Mouse (Mus musculus) erythroblast, embryonic 14.5 days (primary cell): ENCODE data around the gene Hpcal4. TPM values are rescaled to one million over a fixed set of nuclear protein-coding genes. Genes with fewer than 3 reads are reported as not detected.

Source experiments
- H3K27me3 ChIP-seq: 2 replicates; pipeline ENCODE4 v1.6.1; 2012; ENCODE audit warnings: inconsistent platforms; ENCODE audit not compliant: control insufficient read depth
- H3K36me3 ChIP-seq: 2 replicates; pipeline ENCODE4 v1.6.1; 2012; ENCODE audit warnings: mild to moderate bottlenecking, inconsistent platforms; ENCODE audit not compliant: control insufficient read depth
- H3K4me1 ChIP-seq: 2 replicates; pipeline ENCODE4 v1.6.1; 2012; ENCODE audit warnings: inconsistent platforms; ENCODE audit not compliant: control insufficient read depth
- H3K4me3 ChIP-seq: replicated peaks from 2 replicates; pipeline ENCODE3; 2012; ENCODE audit warnings: moderate library complexity, mild to moderate bottlenecking, inconsistent platforms
- H3K9me3 ChIP-seq: 2 replicates; pipeline ENCODE4 v1.6.1; 2012; ENCODE audit warnings: low read length, inconsistent platforms, mixed read lengths; ENCODE audit not compliant: control insufficient read depth
- GATA1 ChIP-seq: IDR thresholded peaks from 2 replicates; pipeline ENCODE4 v1.6.1; 2012; ENCODE audit warnings: low read length, inconsistent platforms, mixed read lengths
- TAL1 ChIP-seq: IDR thresholded peaks from 3 replicates; pipeline ENCODE4 v1.6.1; 2012; ENCODE audit warnings: low read length, inconsistent platforms, mixed read lengths
- polyA plus RNA-seq: library from polyadenylated mRNA; stranded (reverse); fragments of >175 nt; gene quantifications from 2 replicates; pipeline ENCODE4 v1.2.3, GENCODE M21; 2012

The Hpcal4 gene
- polyA plus RNA-seq, 1 experiment = not detected

DNA sequence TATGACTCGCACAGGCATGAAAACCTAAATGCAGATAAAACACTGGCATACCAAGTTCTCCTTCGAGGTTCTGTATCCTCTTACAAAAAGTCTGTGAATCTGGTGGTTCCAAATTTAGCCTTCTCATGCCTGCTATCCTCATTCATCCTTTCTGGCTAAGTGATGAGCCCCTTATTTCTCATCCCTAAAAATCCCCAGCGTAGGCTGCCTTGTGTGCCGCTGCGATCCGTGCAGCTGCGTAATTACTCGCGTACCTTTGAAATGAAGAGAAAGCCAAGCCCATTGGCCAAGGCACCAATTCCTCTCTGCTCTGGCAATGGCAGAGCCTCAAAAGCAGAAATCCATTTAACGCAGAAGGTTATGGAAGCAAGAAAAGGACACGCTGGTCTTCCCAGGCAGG lies 10.8 kb downstream of the Hpcal4 start:
- Histone ChIP-seq H3K4me1 (no peaks in the 10 kb centered on the region), H3K27me3 (peaks cover 41% of the 10 kb centered on the region), H3K36me3 (no peaks in the 10 kb centered on the region), H3K4me3 (no peak overlapping the region), H3K9me3 (no peaks in the 10 kb centered on the region)
- TF ChIP-seq TAL1 (no peak), GATA1 (no peak)

DNA sequence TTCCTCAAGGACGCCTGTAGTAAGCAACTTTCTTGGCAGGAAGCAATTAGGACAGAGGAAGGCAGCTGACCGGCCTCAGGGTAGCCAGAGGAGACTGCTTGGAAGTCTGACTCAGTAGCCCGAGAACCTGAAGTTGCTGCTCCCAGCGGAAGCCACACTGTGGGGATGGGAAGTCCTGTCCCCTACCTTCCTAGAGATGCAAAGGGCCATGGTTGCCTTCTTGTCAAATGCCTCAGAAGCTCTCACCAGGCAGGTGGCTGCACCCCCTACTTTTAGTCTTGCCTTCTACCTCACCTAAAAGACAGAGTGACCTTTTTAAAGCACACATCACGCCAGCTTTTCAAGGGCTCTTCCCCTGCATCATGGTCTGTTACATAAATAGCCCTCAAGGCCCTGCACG lies 13.7 kb downstream of the Hpcal4 start:
- Histone ChIP-seq H3K4me1 (no peaks in the 10 kb centered on the region), H3K27me3 (peaks cover 65% of the 10 kb centered on the region), H3K36me3 (no peaks in the 10 kb centered on the region), H3K4me3 (no peak overlapping the region), H3K9me3 (no peaks in the 10 kb centered on the region)
- TF ChIP-seq TAL1 (no peak), GATA1 (no peak)

DNA sequence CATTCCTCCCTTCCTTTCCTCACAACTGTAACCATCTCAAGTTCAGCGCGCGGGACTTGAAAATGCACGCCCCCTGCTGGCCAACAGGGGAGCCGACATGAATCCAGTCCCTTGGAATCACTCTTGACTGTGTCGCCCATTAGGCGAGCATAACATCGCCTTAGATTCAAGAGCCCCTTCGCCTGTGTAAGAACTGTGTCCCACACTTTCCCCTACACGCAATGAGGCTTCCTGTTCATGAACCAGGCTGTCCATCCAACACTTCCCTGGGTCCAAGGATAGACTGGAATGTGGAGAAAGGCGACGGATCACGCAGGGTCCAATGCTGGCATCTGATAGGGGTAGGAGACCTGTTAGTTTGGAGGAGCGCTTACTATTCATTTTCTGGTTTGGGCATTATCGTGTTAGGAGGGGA lies 17.8 kb downstream of the Hpcal4 start:
- H3K36me3 ChIP-seq = no peaks in the 10 kb centered on the region
- no peaks in the 10 kb centered on the region for H3K4me1 ChIP-seq
- peaks cover 72% of the 10 kb centered on the region for H3K27me3 ChIP-seq
- no peak overlapping the region for H3K4me3 ChIP-seq
- TF ChIP-seq TAL1 (no peak), GATA1 (no peak)
- no peaks in the 10 kb centered on the region; the same call in 1 of the 2 replicates for H3K9me3 ChIP-seq

DNA sequence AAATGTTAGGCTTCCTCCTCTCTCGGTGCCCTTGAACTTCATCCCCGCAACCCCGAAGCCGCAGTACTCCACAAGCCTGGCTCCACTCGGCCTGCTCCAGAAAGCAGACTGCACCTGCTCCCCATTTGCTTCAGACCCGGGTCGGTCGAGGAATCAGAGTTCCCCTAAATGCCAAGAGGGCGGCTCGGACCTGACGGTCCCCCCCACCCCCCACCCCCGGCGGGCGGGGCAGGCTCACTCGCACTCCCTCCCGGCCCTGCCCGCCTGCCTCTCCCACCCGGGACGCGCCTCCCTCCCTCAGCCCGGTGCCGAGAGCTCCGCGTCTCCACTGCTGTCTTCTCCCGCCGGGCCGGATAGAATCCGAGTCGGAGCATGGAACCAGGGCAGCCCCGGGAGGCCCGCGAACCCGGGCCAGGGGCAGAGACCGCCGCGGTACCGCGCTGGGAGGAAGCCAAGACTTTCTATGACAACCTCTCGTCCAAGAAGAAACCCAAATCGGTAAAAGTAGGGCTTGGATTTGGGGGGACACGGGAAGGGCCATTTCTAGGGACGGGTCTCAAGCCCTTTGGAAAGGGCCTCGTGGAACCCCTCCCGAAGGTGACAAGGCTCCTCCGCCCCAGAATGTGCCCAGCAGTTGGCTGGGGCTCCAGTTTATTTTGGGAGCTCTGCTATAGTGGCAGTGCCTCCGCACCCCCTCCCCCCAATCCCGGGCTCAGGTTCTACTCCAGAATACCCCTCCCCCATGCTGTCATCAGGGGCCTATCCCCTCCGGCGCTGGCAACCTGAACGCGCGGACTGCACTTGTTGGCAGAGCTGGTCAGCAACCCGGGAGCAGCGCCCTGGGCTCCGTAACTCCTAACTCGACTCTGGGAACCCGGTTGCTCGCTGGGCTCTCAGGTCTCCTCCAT lies 18.4 kb downstream of the Hpcal4 start, which contains the start of gene Nt5c1a:
Nt5c1a (plus strand) TSS at position 319 of the 908 bp plus-strand sequence.
- peaks cover 66% of the 10 kb centered on the region for H3K27me3 ChIP-seq

DNA sequence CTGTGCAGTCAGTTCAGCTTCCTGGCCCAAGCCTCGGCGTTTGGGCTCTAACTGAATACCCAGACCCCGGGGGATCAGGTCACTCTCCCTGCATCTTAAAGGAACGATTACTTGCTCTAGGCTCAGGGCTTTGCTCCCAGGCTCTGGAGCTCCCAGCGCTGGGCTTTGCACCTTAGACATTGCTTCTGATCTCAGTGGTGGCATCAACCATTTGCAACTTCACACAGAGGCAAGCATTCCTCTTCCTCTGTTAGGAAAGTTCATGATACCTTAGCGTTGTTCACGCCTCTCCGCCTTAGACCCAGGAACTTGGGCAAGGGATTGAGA lies 19.0 kb downstream of the Hpcal4 start:
- no peaks in the 10 kb centered on the region for H3K4me1 ChIP-seq
- H3K4me3 ChIP-seq = no peak overlapping the region
- peaks cover 62% of the 10 kb centered on the region for H3K27me3 ChIP-seq
- no peaks in the 10 kb centered on the region for H3K36me3 ChIP-seq
- no peaks in the 10 kb centered on the region; the same call in 1 of the 2 replicates for H3K9me3 ChIP-seq
- TF ChIP-seq TAL1 (no peak), GATA1 (no peak)

More for the DNA sequence above, 18.4 kb downstream of the Hpcal4 start, which contains the start of gene Nt5c1a:
- Histone ChIP-seq H3K9me3 (no peaks in the 10 kb centered on the region; the same call in 1 of the 2 replicates), H3K4me1 (no peaks in the 10 kb centered on the region), H3K36me3 (no peaks in the 10 kb centered on the region), H3K4me3 (no peak within 1 kb of the TSS)
- TF ChIP-seq TAL1 (no peak), GATA1 (no peak)

DNA sequence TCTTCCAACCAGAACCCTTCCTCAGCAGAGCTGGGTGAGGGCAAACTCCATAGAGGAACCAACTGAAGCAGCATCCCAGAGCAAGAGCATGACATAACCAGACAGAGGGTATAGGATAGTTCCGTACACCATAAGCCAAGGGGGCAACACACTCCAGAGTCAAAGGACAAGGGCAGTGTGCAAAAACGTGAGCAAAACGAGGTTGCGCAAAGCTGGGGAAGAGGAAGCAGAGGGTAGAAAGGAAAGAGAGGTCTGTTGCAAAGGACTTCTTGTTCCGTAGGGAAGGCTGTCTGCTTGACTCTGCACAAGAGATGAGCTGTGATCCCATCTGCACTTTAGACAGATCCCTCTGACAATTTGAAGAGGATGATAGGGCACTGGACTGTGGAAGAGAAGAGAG lies 24.3 kb downstream of the Hpcal4 start:
- Histone ChIP-seq H3K4me1 (no peaks in the 10 kb centered on the region), H3K36me3 (no peaks in the 10 kb centered on the region), H3K4me3 (no peak overlapping the region), H3K9me3 (no peaks in the 10 kb centered on the region; the same call in 1 of the 2 replicates), H3K27me3 (peaks cover 24% of the 10 kb centered on the region)
- TF ChIP-seq TAL1 (no peak), GATA1 (no peak)

DNA sequence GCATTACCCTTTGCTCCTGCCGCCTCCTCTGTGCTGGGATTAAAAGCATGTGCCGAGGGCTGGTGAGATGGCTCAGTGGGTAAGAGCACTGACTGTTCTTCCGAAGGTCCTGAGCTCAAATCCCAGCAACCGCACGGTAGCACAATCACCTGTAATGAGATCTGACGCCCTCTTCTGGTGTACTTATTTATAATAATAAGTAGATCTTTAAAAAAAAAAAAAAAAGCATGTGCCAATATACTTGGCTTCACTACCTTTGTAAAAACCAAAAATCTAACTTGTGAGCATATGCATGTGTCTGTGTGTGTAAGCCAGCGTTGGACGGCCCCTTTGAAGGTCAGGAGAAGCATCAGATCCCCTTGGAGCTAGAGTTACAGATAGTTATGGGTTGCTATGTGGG lies 28.0 kb downstream of the Hpcal4 start:
- TF ChIP-seq TAL1 (no peak), GATA1 (no peak)
- Histone ChIP-seq H3K27me3 (peaks cover 8% of the 10 kb centered on the region; the same call in 1 of the 2 replicates), H3K4me1 (no peaks in the 10 kb centered on the region), H3K36me3 (no peaks in the 10 kb centered on the region), H3K9me3 (no peaks in the 10 kb centered on the region), H3K4me3 (no peak overlapping the region)

DNA sequence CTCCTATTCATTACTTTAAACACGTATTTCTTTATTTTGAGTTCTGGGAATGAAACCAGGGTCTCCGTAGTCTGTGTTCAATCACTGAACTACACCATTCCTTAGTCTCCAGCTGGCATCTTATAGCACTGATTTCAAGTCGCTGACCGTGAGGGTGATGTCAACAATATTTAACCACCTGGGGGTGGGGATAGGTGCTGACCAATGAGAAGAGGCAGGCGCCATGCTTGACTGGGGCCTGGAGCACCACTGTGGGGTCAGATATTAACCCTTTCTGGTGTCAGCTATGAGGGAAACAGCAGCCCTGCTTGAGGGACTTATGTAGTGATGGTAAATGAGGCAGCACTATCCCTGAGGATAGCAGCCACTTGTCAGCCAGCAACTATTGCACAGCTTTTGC lies 28.4 kb downstream of the Hpcal4 start:
- H3K4me3 ChIP-seq = no peak overlapping the region
- no peaks in the 10 kb centered on the region for H3K4me1 ChIP-seq
- no peaks in the 10 kb centered on the region for H3K9me3 ChIP-seq
- peaks cover 8% of the 10 kb centered on the region; the same call in 1 of the 2 replicates for H3K27me3 ChIP-seq
- TF ChIP-seq GATA1 = no peak
- TF ChIP-seq TAL1 = no peak
- H3K36me3 ChIP-seq = no peaks in the 10 kb centered on the region

DNA sequence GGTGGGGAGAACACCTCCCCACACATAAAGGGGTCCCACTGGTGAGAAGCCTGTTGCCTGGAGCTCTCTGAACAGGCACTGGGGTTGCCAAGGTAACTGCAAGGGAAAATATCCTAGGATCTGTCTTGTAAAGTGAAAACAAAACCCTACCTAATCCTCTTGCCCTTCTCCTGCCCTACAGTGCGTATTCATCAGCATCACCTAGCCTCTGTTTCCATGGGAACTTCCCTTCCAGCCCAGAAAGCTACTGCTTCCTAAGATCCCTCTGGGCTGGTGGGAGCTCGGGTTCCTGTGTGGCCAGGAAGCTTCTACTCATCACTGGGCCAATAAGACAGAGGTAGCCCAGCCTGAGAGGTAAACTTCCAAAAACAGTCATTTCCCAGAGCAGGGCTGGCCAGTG lies 29.3 kb downstream of the Hpcal4 start:
- no peak overlapping the region for H3K4me3 ChIP-seq
- no peaks in the 10 kb centered on the region for H3K4me1 ChIP-seq
- no peaks in the 10 kb centered on the region for H3K36me3 ChIP-seq
- H3K27me3 ChIP-seq = peaks cover 8% of the 10 kb centered on the region; the same call in 1 of the 2 replicates
- no peaks in the 10 kb centered on the region for H3K9me3 ChIP-seq
- no peak for TF ChIP-seq TAL1
- no peak for TF ChIP-seq GATA1
